Mouse (Mus musculus) midbrain, embryonic 16.5 days (tissue): ENCODE results near the gene Snx29. TPM values are rescaled to one million over a fixed set of nuclear protein-coding genes. Genes with fewer than 3 reads are reported as not detected.

Experiments used
- ATAC-seq: fragments of 200-750 bp; cut with Nextera tagmentation; 2 replicates; pipeline ENCODE4 v1.8.0; 2017; ENCODE audit warnings: moderate TSS enrichment
- H3K27ac ChIP-seq: fragments of 300-500 bp; sonication (generic); 2 replicates; pipeline ENCODE4 v1.5.1; 2014; ENCODE audit warnings: mild to moderate bottlenecking, low read length, mixed read lengths
- H3K27me3 ChIP-seq: fragments of 300-500 bp; sonication (generic); 2 replicates; pipeline ENCODE4 v1.6.1; 2014; ENCODE audit warnings: low read depth, low read length, mixed read lengths; ENCODE audit not compliant: control insufficient read depth, insufficient read depth
- H3K36me3 ChIP-seq: fragments of 300-500 bp; sonication (generic); 2 replicates; pipeline ENCODE4 v1.6.1; 2014; ENCODE audit warnings: mild to moderate bottlenecking, low read length, moderate library complexity, mixed read lengths; ENCODE audit not compliant: control insufficient read depth, insufficient read depth
- H3K4me1 ChIP-seq: fragments of 300-500 bp; sonication (generic); 2 replicates; pipeline ENCODE4 v1.6.1; 2014; ENCODE audit warnings: mild to moderate bottlenecking, low read length, mixed read lengths; ENCODE audit not compliant: control insufficient read depth, insufficient read depth
- H3K4me2 ChIP-seq: fragments of 300-500 bp; sonication (generic); 2 replicates; pipeline ENCODE4 v1.6.1; 2014; ENCODE audit warnings: mild to moderate bottlenecking, low read length, mixed read lengths
- H3K4me3 ChIP-seq: fragments of 300-500 bp; sonication (generic); 2 replicates; pipeline ENCODE4 v1.5.1; 2014; ENCODE audit warnings: low read depth, mild to moderate bottlenecking, low read length, moderate library complexity, mixed read lengths
- H3K9ac ChIP-seq: fragments of 300-500 bp; sonication (generic); 2 replicates; pipeline ENCODE4 v1.6.1; 2014; ENCODE audit warnings: low read depth, low read length, mixed read lengths
- H3K9me3 ChIP-seq: fragments of 300-500 bp; sonication (generic); replicated peaks from 2 replicates; pipeline ENCODE4 v1.6.1; 2014; ENCODE audit warnings: mild to moderate bottlenecking, low read length, mixed read lengths; ENCODE audit not compliant: control insufficient read depth, poor library complexity, severe bottlenecking
- WGBS: fragments of 180-500 bp; shearing (Covaris S2); extraction: QIAGEN DNeasy Blood & Tissue Kit; methylation state at CpG from one replicate; pipeline ENCODE4 v1.1.7; 2014; 5-methylcytosine and 5-hydroxymethylcytosine counted together
- polyA plus RNA-seq: library from polyadenylated mRNA; unstranded; fragments of >200 nt; fragmentation: Nextera tagmentation; extraction: Ambion mirVana; gene quantifications from 2 replicates; pipeline ENCODE4 v1.2.1, GENCODE M21; 2015

Gene Snx29
- polyA plus RNA-seq, 1 experiment from 2014 or later, result 16.8 TPM

DNA sequence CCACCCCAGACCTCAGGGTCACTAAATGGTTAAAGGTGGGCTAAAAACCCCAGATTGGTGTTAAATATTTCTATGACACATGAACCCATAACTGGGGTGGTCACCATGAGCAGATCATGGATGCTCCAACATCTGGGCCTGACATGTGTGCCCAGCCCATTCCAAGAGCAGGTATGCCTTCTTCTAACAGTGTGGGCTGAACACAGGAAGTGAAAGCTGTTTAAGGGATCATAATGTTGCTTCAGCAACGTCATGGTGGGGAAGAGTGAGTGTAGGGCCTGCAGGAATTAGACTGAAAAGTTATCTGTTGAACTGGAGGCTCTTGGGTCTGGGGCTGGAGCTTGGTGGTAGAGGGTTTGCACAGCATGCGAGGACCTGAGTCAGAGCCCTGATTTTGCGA lies 405.9 kb downstream of the Snx29 start:
- ATAC-seq, result no peak

DNA sequence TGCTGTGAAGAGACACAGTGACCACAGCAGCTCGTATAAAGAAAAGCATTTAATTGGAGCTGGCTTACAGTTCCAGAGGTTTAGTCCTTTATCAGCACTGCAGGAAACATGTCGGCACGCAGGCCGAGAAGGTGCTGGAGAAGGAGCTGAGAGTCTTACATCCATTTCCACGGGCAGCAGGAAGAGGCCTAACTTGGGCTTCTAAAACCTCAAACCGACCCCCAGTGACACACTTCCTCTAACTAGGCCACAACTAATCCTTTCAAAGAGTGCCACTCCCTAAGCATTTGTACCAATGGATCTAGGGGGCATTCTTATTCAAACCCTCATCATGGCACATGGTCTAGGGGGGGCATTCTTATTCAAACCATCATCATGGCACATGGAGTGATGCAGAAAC lies 406.4 kb downstream of the Snx29 start:
- Histone ChIP-seq H3K27me3 (no peaks in the 10 kb centered on the region), H3K36me3 (no peaks in the 10 kb centered on the region), H3K4me1 (0 out of 2 replicates have a peak, but pooled peaks cover 2% of the 10 kb centered on the region), H3K4me2 (no peak overlapping the region), H3K4me3 (no peak overlapping the region), H3K27ac (no peak overlapping the region), H3K9me3 (no peaks in the 10 kb centered on the region), H3K9ac (no peak overlapping the region)
- ATAC-seq, result no peak
- 89% methylated on average over 6 of the region's 6 CpGs for WGBS

More for the DNA sequence above, 405.9 kb downstream of the Snx29 start:
- Histone ChIP-seq H3K4me2 (no peak overlapping the region), H3K4me3 (no peak overlapping the region), H3K4me1 (0 out of 2 replicates have a peak, but pooled peaks cover 2% of the 10 kb centered on the region), H3K36me3 (no peaks in the 10 kb centered on the region), H3K27ac (no peak overlapping the region), H3K9me3 (no peaks in the 10 kb centered on the region), H3K9ac (no peak overlapping the region), H3K27me3 (no peaks in the 10 kb centered on the region)
- 76% methylated on average over 3 of the region's 3 CpGs for WGBS

DNA sequence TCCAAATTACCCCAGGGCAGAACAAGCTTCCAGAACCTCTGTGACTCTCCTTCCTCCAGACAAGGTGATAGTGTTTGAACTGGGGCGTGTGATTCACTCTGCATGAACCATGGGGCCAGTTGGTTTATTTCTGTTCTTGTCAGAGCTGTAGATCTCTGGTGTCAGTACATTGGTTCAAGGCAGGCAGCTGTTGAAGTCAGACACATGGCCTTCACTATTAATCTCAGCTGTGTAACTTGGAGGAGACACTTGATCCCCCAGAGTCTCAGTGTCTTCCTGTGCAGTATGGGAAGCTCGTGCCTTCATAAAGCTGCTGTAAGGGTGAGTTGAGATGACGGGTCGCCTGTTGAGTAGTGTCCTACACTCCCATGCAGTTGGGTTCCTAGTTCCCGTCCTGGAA lies 407.1 kb downstream of the Snx29 start:
- Histone ChIP-seq H3K9me3 (no peaks in the 10 kb centered on the region), H3K4me3 (no peak overlapping the region), H3K36me3 (no peaks in the 10 kb centered on the region), H3K9ac (no peak overlapping the region), H3K27me3 (no peaks in the 10 kb centered on the region), H3K4me2 (no peak overlapping the region), H3K4me1 (0 out of 2 replicates have a peak, but pooled peaks cover 2% of the 10 kb centered on the region), H3K27ac (no peak overlapping the region)
- WGBS, result 87% methylated on average over 5 of the region's 5 CpGs
- no peak for ATAC-seq

DNA sequence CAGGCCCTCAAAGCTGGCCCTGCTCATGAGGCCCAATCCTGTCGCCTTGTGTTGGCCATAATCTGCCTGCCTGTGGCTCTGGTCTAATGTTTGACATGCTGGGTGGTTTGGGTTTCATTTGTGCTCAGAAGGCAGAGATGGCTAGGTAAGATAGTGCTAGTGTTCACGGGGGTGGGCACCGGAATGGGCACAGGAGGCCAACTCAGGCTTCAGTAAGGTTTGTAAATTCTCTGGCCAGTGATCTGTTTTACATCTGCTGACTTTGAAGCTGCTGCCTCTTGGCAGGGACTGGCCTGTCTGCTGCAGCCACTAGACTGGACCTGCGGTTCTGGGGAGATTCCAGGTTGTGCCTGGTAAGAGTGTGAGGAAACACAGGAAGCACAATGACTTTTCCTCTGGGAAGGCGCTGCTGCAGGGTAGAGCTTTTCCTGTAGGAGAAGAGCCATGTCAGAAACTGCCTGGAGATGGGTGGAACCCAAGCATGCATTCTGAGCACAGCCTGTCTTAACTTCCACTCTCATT lies 408.4 kb downstream of the Snx29 start:
- H3K9ac ChIP-seq, result no peak overlapping the region
- no peaks in the 10 kb centered on the region for H3K27me3 ChIP-seq
- no peaks in the 10 kb centered on the region for H3K36me3 ChIP-seq
- no peak overlapping the region for H3K4me3 ChIP-seq
- no peaks in the 10 kb centered on the region for H3K9me3 ChIP-seq
- no peak for ATAC-seq
- 91% methylated on average over 5 of the region's 5 CpGs for WGBS
- no peaks in the 10 kb centered on the region for H3K4me1 ChIP-seq
- H3K4me2 ChIP-seq, result no peak overlapping the region
- no peak overlapping the region for H3K27ac ChIP-seq

DNA sequence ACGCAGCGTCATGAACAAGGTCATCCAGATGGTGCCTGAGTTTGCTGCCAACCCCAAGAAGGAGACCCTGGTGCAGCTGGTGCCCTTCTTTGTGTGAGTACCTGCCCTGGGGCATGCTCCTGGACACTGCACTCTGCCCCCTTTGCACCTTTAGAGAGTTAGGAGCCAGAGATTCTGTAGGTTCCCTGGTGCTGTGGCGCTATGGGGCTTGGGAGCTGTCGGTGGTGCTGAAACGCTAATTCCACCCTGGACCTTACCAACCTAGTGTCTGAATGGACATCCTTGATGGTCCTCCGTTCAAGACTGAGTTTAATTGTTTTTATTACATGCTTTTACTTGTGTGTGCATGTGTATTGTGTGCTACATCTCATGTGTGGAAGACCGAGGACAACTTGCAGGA lies 415.6 kb downstream of the Snx29 start:
- H3K4me2 ChIP-seq, result no peak overlapping the region
- H3K4me3 ChIP-seq, result no peak overlapping the region
- no peaks in the 10 kb centered on the region for H3K9me3 ChIP-seq
- WGBS, result 57% methylated on average over 7 of the region's 7 CpGs
- H3K27ac ChIP-seq, result no peak overlapping the region
- no peaks in the 10 kb centered on the region for H3K4me1 ChIP-seq
- no peaks in the 10 kb centered on the region for H3K36me3 ChIP-seq
- no peak overlapping the region for H3K9ac ChIP-seq
- ATAC-seq, result no peak
- H3K27me3 ChIP-seq, result no peaks in the 10 kb centered on the region

DNA sequence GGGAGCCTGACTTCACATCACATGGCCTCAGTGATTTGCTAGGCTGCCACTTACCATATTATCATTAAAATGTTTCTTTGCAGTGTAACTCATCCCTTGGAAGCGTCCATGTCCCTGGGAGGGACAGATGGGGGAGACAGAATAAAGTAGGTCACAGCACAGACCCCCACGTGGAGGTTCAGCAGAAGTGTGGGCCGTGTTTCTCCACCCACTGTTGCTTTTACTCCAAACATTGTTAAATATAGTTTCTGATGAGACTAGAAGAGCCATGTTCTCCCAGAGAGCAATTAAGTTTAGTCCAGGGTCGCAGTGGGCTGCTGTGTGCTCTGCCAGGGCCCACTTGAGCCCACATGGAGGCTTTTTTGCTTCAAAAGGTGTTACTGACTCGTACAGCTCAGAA lies 419.2 kb downstream of the Snx29 start:
- no peak for ATAC-seq
- no peaks in the 10 kb centered on the region for H3K36me3 ChIP-seq

DNA sequence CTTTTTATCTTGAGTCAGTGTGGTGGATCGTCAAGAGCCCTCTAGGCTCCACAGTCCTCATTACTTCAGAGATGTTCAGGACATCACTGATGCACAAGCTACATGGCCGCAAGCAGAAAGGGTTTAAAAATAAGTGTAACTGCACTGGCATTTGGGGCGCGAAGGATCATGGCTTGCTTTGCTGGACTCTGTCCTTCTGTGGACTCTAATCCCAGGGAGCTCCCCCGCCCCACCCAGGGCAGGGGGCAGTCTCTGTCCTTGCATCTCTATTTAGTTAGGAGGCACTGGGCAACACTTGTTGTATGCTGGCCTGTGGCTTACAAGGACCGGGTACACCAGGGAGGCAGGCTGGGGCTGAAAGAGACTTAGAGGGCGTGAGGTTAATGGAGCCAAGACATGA lies 419.6 kb downstream of the Snx29 start:
- Histone ChIP-seq H3K9me3 (no peaks in the 10 kb centered on the region), H3K4me3 (no peak overlapping the region), H3K27me3 (no peaks in the 10 kb centered on the region), H3K9ac (no peak overlapping the region), H3K36me3 (no peaks in the 10 kb centered on the region), H3K4me1 (no peaks in the 10 kb centered on the region), H3K4me2 (no peak overlapping the region), H3K27ac (no peak overlapping the region)
- 79% methylated on average over 7 of the region's 7 CpGs for WGBS
- no peak; the same call in 1 of the 2 replicates for ATAC-seq

More for the DNA sequence above, 419.2 kb downstream of the Snx29 start:
- H3K4me1 ChIP-seq, result no peaks in the 10 kb centered on the region
- H3K9ac ChIP-seq, result no peak overlapping the region
- WGBS, result 72% methylated on average over 5 of the region's 5 CpGs
- H3K4me2 ChIP-seq, result no peak overlapping the region
- no peak overlapping the region for H3K27ac ChIP-seq
- H3K9me3 ChIP-seq, result no peaks in the 10 kb centered on the region
- no peaks in the 10 kb centered on the region for H3K27me3 ChIP-seq
- no peak overlapping the region for H3K4me3 ChIP-seq

DNA sequence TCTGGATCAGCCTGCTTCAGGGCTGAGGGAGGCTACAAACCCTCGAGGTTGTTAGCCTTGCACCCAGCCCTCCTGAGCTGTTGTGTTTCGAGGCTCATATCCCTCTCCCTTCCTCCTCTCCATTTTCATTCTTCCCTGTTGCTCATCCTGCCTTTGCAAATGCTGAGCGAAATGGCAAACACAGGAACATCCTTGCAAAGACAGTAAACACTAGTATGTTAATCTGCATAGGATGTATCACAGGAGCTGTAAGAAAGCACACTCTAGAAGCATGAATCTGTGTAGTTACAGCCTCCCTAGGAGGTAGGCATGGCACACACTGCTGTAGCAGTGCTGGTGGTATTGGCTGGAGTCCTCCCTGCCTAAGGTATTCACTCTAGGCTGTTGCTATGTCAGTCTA lies 420.3 kb downstream of the Snx29 start:
- Histone ChIP-seq H3K4me2 (no peak overlapping the region), H3K27ac (no peak overlapping the region), H3K9me3 (no peaks in the 10 kb centered on the region), H3K4me1 (no peaks in the 10 kb centered on the region), H3K27me3 (no peaks in the 10 kb centered on the region), H3K9ac (no peak overlapping the region), H3K4me3 (no peak overlapping the region), H3K36me3 (no peaks in the 10 kb centered on the region)
- WGBS, result 66% methylated on average over 3 of the region's 3 CpGs
- ATAC-seq, result no peak

DNA sequence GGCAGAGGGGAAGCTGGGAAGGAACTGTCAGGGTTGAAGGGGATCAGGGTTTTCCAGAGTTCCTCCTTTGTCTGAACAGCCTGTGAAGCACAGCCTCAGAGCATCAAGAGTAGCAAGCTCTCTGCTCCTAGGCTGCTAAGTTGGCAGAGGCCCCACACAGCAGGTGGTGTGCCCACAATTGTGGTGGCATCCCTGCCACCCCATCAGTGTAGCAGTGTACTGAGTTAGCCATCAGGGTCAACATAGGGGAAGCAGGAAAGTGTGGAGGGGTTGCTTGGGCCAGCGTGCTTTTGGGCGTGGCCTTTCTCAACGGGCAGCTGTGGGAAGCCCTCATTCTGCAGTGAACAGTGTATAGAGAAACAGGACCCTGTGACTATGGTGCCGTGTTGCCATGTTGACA lies 421.0 kb downstream of the Snx29 start:
- WGBS, result 87% methylated on average over 4 of the region's 4 CpGs
- no peak for ATAC-seq

More for the DNA sequence above, 421.0 kb downstream of the Snx29 start:
- no peaks in the 10 kb centered on the region for H3K36me3 ChIP-seq
- no peak overlapping the region for H3K27ac ChIP-seq
- H3K4me1 ChIP-seq, result no peaks in the 10 kb centered on the region
- no peak overlapping the region for H3K4me3 ChIP-seq
- no peaks in the 10 kb centered on the region for H3K9me3 ChIP-seq
- H3K9ac ChIP-seq, result no peak overlapping the region
- H3K4me2 ChIP-seq, result no peak overlapping the region
- no peaks in the 10 kb centered on the region for H3K27me3 ChIP-seq
